Mouse (Mus musculus) heart, embryonic 14.5 days (tissue): Measurements from ENCODE around the gene Crnkl1. TPM values are rescaled to one million over a fixed set of nuclear protein-coding genes. Genes with fewer than 3 reads are reported as not detected.

Experiments
- ATAC-seq: fragments of 200-750 bp; cut with Nextera tagmentation; 2 replicates; pipeline ENCODE4 v1.8.0; 2017; ENCODE audit warnings: low read depth, moderate TSS enrichment; ENCODE audit not compliant: insufficient number of reproducible peaks, insufficient read depth, low FRiP score
- H3K27ac ChIP-seq, 2 experiments: fragments of 200-500 bp in 1 of 2; fragments of 300-500 bp in 1 of 2; sonication (generic) in 1 of 2; replicated peaks in 1 of 2; 2 replicates each; pipeline ENCODE4 v1.5.1; 2012 to 2014; ENCODE audit warnings: low read depth in 2 of 2, low read length in 2 of 2, control low read depth in 1 of 2, mild to moderate bottlenecking in 1 of 2, mixed read lengths in 1 of 2; ENCODE audit not compliant: control insufficient read depth in 1 of 2, insufficient read depth in 1 of 2
- H3K27me3 ChIP-seq: fragments of 300-500 bp; sonication (generic); 2 replicates; pipeline ENCODE4 v1.6.1; 2014; ENCODE audit warnings: mild to moderate bottlenecking, low read length, control low read depth; ENCODE audit not compliant: control insufficient read depth, insufficient read depth
- H3K36me3 ChIP-seq: fragments of 300-500 bp; sonication (generic); 2 replicates; pipeline ENCODE4 v1.6.1; 2014; ENCODE audit warnings: mild to moderate bottlenecking, control low read depth, low read length, mixed read lengths; ENCODE audit not compliant: control insufficient read depth, insufficient read depth
- H3K4me1 ChIP-seq, 2 experiments: fragments of 200-500 bp in 1 of 2; fragments of 300-500 bp in 1 of 2; sonication (generic) in 1 of 2; 2 replicates each; pipeline ENCODE4 v1.6.1; 2012 to 2014; ENCODE audit warnings: low read length in 2 of 2, control low read depth in 1 of 2, mixed read lengths in 1 of 2; ENCODE audit not compliant: control insufficient read depth in 2 of 2, insufficient read depth in 2 of 2
- H3K4me2 ChIP-seq: fragments of 300-500 bp; sonication (generic); 2 replicates; pipeline ENCODE4 v1.6.1; 2014; ENCODE audit warnings: mild to moderate bottlenecking, low read length
- H3K4me3 ChIP-seq, 2 experiments: fragments of 200-500 bp in 1 of 2; fragments of 300-500 bp in 1 of 2; sonication (generic) in 1 of 2; 2 replicates each; pipeline ENCODE4 v1.5.1; 2012 to 2014; ENCODE audit warnings: low read length in 2 of 2, mild to moderate bottlenecking in 2 of 2, control low read depth in 1 of 2, low read depth in 1 of 2, moderate library complexity in 1 of 2; ENCODE audit not compliant: control insufficient read depth in 1 of 2, insufficient read depth in 1 of 2
- H3K9ac ChIP-seq: fragments of 300-500 bp; sonication (generic); 2 replicates; pipeline ENCODE4 v1.6.1; 2014; ENCODE audit warnings: mild to moderate bottlenecking, low read length
- H3K9me3 ChIP-seq: fragments of 300-500 bp; sonication (generic); 2 replicates; pipeline ENCODE4 v1.6.1; 2016; ENCODE audit warnings: low read length, control low read depth; ENCODE audit not compliant: control insufficient read depth
- WGBS: fragments of 180-500 bp; shearing (Covaris S2); extraction: QIAGEN DNeasy Blood & Tissue Kit; methylation state at CpG from one replicate; pipeline ENCODE4 v1.1.7; 2014; 5-methylcytosine and 5-hydroxymethylcytosine counted together
- microRNA-seq: library from miRNA; unstranded; fragments of <30 nt; microRNA quantifications from one replicate; pipeline ENCODE4, GENCODE M21; 2016
- polyA plus RNA-seq: library from polyadenylated mRNA; unstranded; fragments of >200 nt; fragmentation: Nextera tagmentation; extraction: Ambion mirVana; gene quantifications from 2 replicates; pipeline ENCODE4 v1.2.1, GENCODE M21; 2014

The Crnkl1 gene
- polyA plus RNA-seq, 1 experiment from 2014 or later = 17.7 TPM

GRCm38 (mm10) chr2:145871308-145871707, 63.5 kb downstream of the Crnkl1 start:
- ATAC-seq = no peak
- peaks cover 0 to 4% of the 10 kb centered on the region in 2 experiments; a peak in 1 of 4 replicates for H3K4me1 ChIP-seq
- H3K4me3 ChIP-seq = no peak overlapping the region
- peaks cover 21% of the 10 kb centered on the region for H3K36me3 ChIP-seq
- no peak overlapping the region for H3K4me2 ChIP-seq
- no peak overlapping the region for H3K27ac ChIP-seq
- H3K27me3 ChIP-seq = no peaks in the 10 kb centered on the region
- H3K9ac ChIP-seq = no peak overlapping the region
- H3K9me3 ChIP-seq = 0 out of 2 replicates have a peak, but pooled peaks cover 6% of the 10 kb centered on the region
- 91% methylated on average over 4 of the region's 4 CpGs for WGBS

Small RNA genes within 50 kb of the gene (microRNA-seq; reads per million reads assigned to microRNA genes)
- not detected for gene Gm25026

Other genes with a start within 250 kb of the Crnkl1 start
- 198 and 210 TPM in 2 replicates for gene Naa20, start 32.9 kb downstream of the Crnkl1 start, polyA plus RNA-seq
- 0.46 and 0.51 TPM in 2 replicates for gene Cfap61, start 230 bp downstream of the Crnkl1 start, polyA plus RNA-seq